Mouse (Mus musculus) C2C12 (cell line): ENCODE results near the gene Gm266.

ENCODE experiments used
- CEBPB ChIP-seq: IDR thresholded peaks from one replicate; pipeline ENCODE4 v1.6.1; 2011; ENCODE audit warnings: low read depth, mild to moderate bottlenecking, control low read depth, moderate library complexity
- CTCF ChIP-seq: IDR thresholded peaks from one replicate; pipeline ENCODE4 v1.5.1; 2011; ENCODE audit not compliant: control insufficient read depth, insufficient read depth, insufficient read length
- MAX ChIP-seq: IDR thresholded peaks from one replicate; pipeline ENCODE4 v1.6.1; 2011; ENCODE audit warnings: mild to moderate bottlenecking, control low read depth
- MYOD1 ChIP-seq: IDR thresholded peaks from one replicate; pipeline ENCODE4 v1.6.1; 2011; ENCODE audit warnings: low read depth; ENCODE audit not compliant: control insufficient read depth, insufficient read length

GRCm38 (mm10) chr12:111436640-111437039 is 49.0 kb downstream of the Gm266 start:
- TF ChIP-seq CTCF (no peak), CEBPB (no peak), MYOD1 (no peak), MAX (no peak)
